Mouse (Mus musculus): ENCODE measurements around the gene Pecam1. TPM values are rescaled to one million over a fixed set of nuclear protein-coding genes. Genes with fewer than 3 reads are reported as not detected.

Pecam1 gene
- polyA plus RNA-seq, 1 experiment from 2014 or later: 20.2 TPM

- Histone ChIP-seq H3K9ac (ENCODE audit: low read length) (no peak overlapping the region), H3K36me3 (ENCODE audit: control insufficient read depth, insufficient read depth, low read length) (peaks cover 28% of the 10 kb centered on the region), H3K4me3 (ENCODE audit: low read depth, low read length) (no peak overlapping the region), H3K27me3 (ENCODE audit: control insufficient read depth, insufficient read depth, low read length) (no peaks in the 10 kb centered on the region), H3K4me2 (replicated peaks; ENCODE audit: low read depth) (no peak overlapping the region), H3K27ac (replicated peaks) (no peak overlapping the region), H3K4me1 (replicated peaks; ENCODE audit: control insufficient read depth, insufficient read depth) (no peaks in the 10 kb centered on the region), H3K9me3 (ENCODE audit: control insufficient read depth, low read length) (no peaks in the 10 kb centered on the region)
- WGBS: 67% methylated on average over 6 of the region's 6 CpGs
- DNase-seq (ENCODE audit: low spot score): no peak
- no peak for ATAC-seq (ENCODE audit: low FRiP score, low TSS enrichment)
- TF ChIP-seq CTCF (IDR thresholded peaks at IDR 0.05; ENCODE audit: low read depth): no peak
- no peak for TF ChIP-seq EP300 (optimal IDR thresholded peaks at IDR 0.05)
Observed at GRCm38 (mm10) chr11:106780590-106781220, 30.3 kb upstream of the Pecam1 start.

GRCm38 (mm10) chr11:106780089-106780425 lies 29.6 kb upstream of the Pecam1 start:
- H3K4me1 ChIP-seq (replicated peaks; ENCODE audit: control insufficient read depth, insufficient read depth): no peaks in the 10 kb centered on the region
- no peak overlapping the region for H3K9ac ChIP-seq (ENCODE audit: low read length)
- no peaks in the 10 kb centered on the region for H3K27me3 ChIP-seq (ENCODE audit: control insufficient read depth, insufficient read depth, low read length)
- no peak for DNase-seq (ENCODE audit: low spot score)
- 48% methylated on average over 4 of the region's 4 CpGs for WGBS
- H3K4me2 ChIP-seq (replicated peaks; ENCODE audit: low read depth): peak overlapping the region; percentile 84; the same call in 1 of the 2 replicates
- TF ChIP-seq EP300 (optimal IDR thresholded peaks at IDR 0.05) (no peak), CTCF (IDR thresholded peaks at IDR 0.05; ENCODE audit: low read depth) (no peak)
- peaks cover 30% of the 10 kb centered on the region for H3K36me3 ChIP-seq (ENCODE audit: control insufficient read depth, insufficient read depth, low read length)
- H3K27ac ChIP-seq (replicated peaks): peak overlapping the region; percentile 98
- no peaks in the 10 kb centered on the region for H3K9me3 ChIP-seq (ENCODE audit: control insufficient read depth, low read length)
- no peak overlapping the region for H3K4me3 ChIP-seq (ENCODE audit: low read depth, low read length)
- peak; percentile 33; the same call in 1 of the 2 replicates for ATAC-seq (ENCODE audit: low FRiP score, low TSS enrichment)

- peaks cover 30% of the 10 kb centered on the region for H3K36me3 ChIP-seq (ENCODE audit: control insufficient read depth, insufficient read depth, low read length)
- no peak for TF ChIP-seq CTCF (IDR thresholded peaks at IDR 0.05; ENCODE audit: low read depth)
- TF ChIP-seq EP300 (optimal IDR thresholded peaks at IDR 0.05): peak; percentile 76
Observed at GRCm38 (mm10) chr11:106779388-106780088, 29.1 kb upstream of the Pecam1 start, which contains the start of gene Polg2. Polg2 (minus strand) TSS chr11:106779537.

GRCm38 (mm10) chr11:106778589-106779387 lies 28.4 kb upstream of the Pecam1 start:
- no peak for TF ChIP-seq CTCF (IDR thresholded peaks at IDR 0.05; ENCODE audit: low read depth)
- no peak for TF ChIP-seq EP300 (optimal IDR thresholded peaks at IDR 0.05)
- Histone ChIP-seq H3K9me3 (ENCODE audit: control insufficient read depth, low read length) (no peaks in the 10 kb centered on the region), H3K4me2 (replicated peaks; ENCODE audit: low read depth) (peak overlapping the region; percentile 84), H3K4me1 (replicated peaks; ENCODE audit: control insufficient read depth, insufficient read depth) (no peaks in the 10 kb centered on the region), H3K27me3 (ENCODE audit: control insufficient read depth, insufficient read depth, low read length) (no peaks in the 10 kb centered on the region), H3K27ac (replicated peaks) (peak overlapping the region; percentile 98), H3K36me3 (ENCODE audit: control insufficient read depth, insufficient read depth, low read length) (peaks cover 31% of the 10 kb centered on the region), H3K9ac (ENCODE audit: low read length) (peak overlapping the region; percentile 92), H3K4me3 (ENCODE audit: low read depth, low read length) (peak overlapping the region; percentile 80)
- 1% methylated on average over 39 of the region's 39 CpGs for WGBS
- DNase-seq (ENCODE audit: low spot score): no peak
- peak; percentile 70 for ATAC-seq (ENCODE audit: low FRiP score, low TSS enrichment)

More at GRCm38 (mm10) chr11:106779388-106780088, 29.1 kb upstream of the Pecam1 start, which contains the start of gene Polg2:
- Histone ChIP-seq H3K27me3 (ENCODE audit: control insufficient read depth, insufficient read depth, low read length) (no peaks in the 10 kb centered on the region), H3K4me1 (replicated peaks; ENCODE audit: control insufficient read depth, insufficient read depth) (no peaks in the 10 kb centered on the region), H3K9ac (ENCODE audit: low read length) (peak within 1 kb of the TSS; percentile 92), H3K4me2 (replicated peaks; ENCODE audit: low read depth) (peak within 1 kb of the TSS; percentile 84), H3K4me3 (ENCODE audit: low read depth, low read length) (peak within 1 kb of the TSS; percentile 80), H3K27ac (replicated peaks) (peak within 1 kb of the TSS; percentile 98), H3K9me3 (ENCODE audit: control insufficient read depth, low read length) (no peaks in the 10 kb centered on the region)
- under 1% methylated on average over 30 of the region's 30 CpGs for WGBS
- peak; percentile 97 for ATAC-seq (ENCODE audit: low FRiP score, low TSS enrichment)
- DNase-seq (ENCODE audit: low spot score): peak; percentile 95

- Histone ChIP-seq H3K4me3 (ENCODE audit: low read depth, low read length) (no peak overlapping the region), H3K36me3 (ENCODE audit: control insufficient read depth, insufficient read depth, low read length) (peaks cover 31% of the 10 kb centered on the region), H3K9ac (ENCODE audit: low read length) (no peak overlapping the region), H3K27me3 (ENCODE audit: control insufficient read depth, insufficient read depth, low read length) (no peaks in the 10 kb centered on the region), H3K4me2 (replicated peaks; ENCODE audit: low read depth) (peak overlapping the region; percentile 84), H3K4me1 (replicated peaks; ENCODE audit: control insufficient read depth, insufficient read depth) (no peaks in the 10 kb centered on the region), H3K9me3 (ENCODE audit: control insufficient read depth, low read length) (no peaks in the 10 kb centered on the region), H3K27ac (replicated peaks) (no peak overlapping the region)
- 78% methylated on average over 7 of the region's 7 CpGs for WGBS
- no peak for DNase-seq (ENCODE audit: low spot score)
- no peak for ATAC-seq (ENCODE audit: low FRiP score, low TSS enrichment)
- TF ChIP-seq EP300 (optimal IDR thresholded peaks at IDR 0.05) (no peak), CTCF (IDR thresholded peaks at IDR 0.05; ENCODE audit: low read depth) (no peak)
Observed at GRCm38 (mm10) chr11:106778132-106778531, 27.7 kb upstream of the Pecam1 start.
